Mouse (Mus musculus) erythroblast, embryonic 14.5 days (primary cell): ENCODE data around the gene Ppp1r12b.

Experiments used
- GATA1 ChIP-seq: IDR thresholded peaks from 2 replicates; pipeline ENCODE4 v1.6.1; 2012; ENCODE audit warnings: low read length, inconsistent platforms, mixed read lengths
- TAL1 ChIP-seq: IDR thresholded peaks from 3 replicates; pipeline ENCODE4 v1.6.1; 2012; ENCODE audit warnings: low read length, inconsistent platforms, mixed read lengths

GRCm38 (mm10) chr1:134777201-134777885 lies 178.4 kb downstream of the Ppp1r12b start:
- TF ChIP-seq GATA1 = no peak
- no peak for TF ChIP-seq TAL1
